Mouse (Mus musculus) E14TG2a.4 (cell line): ENCODE results near the gene Hnrnpa3.

Experiments used
- CTCF ChIP-seq: conservative IDR thresholded peaks from 2 replicates; pipeline ENCODE4 v1.5.1; 2014; ENCODE audit warnings: low read length
- POU5F1 ChIP-seq: IDR thresholded peaks from 2 replicates; pipeline ENCODE4 v1.6.1; 2014; ENCODE audit warnings: low read length, borderline replicate concordance

- TF ChIP-seq CTCF = no peak
- TF ChIP-seq POU5F1 = no peak
Observed at GRCm38 (mm10) chr2:75650437-75650836, 8.6 kb upstream of the Hnrnpa3 start.
